Mouse (Mus musculus) megakaryocyte, embryonic 14.5 days (primary cell): Measurements from ENCODE around the gene Dynll1.

ENCODE experiments used
- FLI1 ChIP-seq: IDR thresholded peaks from 2 replicates; pipeline ENCODE4 v1.6.1; 2012; ENCODE audit warnings: low read length, inconsistent platforms, mixed read lengths
- GATA1 ChIP-seq: IDR thresholded peaks from 3 replicates; pipeline ENCODE4 v1.6.1; 2012; ENCODE audit warnings: mixed read lengths, low read length, inconsistent platforms, borderline replicate concordance

- TF ChIP-seq FLI1 (no peak), GATA1 (no peak)
Observed at GRCm38 (mm10) chr5:115267469-115268045, 33.2 kb downstream of the Dynll1 start.
